Mouse (Mus musculus): Measurements from ENCODE around the gene Ltb4r1. TPM values are rescaled to one million over a fixed set of nuclear protein-coding genes. Genes with fewer than 3 reads are reported as not detected.

Gene Ltb4r1
- 2.6 and 3.0 TPM in 2 replicates for polyA plus RNA-seq (2011; ENCODE audit: insufficient read depth, insufficient read length, low read depth, missing spikeins)

DNA sequence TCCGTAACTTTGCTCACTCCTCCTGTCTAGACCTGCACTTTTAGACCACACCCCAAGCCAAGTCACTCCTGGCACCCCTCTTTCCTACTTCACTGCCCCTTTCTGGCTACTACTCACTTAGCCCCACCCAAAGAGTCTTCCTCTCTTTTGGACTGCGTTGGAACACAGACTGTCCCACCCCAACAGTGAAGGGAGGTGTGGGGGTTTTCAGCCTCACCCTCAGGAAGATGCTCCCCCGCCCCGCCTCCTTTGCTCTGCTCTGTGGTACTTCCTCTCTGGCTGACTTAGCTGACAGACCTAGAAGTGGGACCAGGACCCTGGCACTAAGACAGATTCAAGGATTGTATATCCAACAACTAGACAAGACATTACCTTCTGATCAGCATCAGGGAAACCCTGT is at the start of gene Ltb4r1:
TSS of gene Ltb4r1 (plus strand) at position 267 of the 400 bp plus-strand sequence.
- Histone ChIP-seq H3K27ac (ENCODE audit: insufficient read depth, low read length) (no peak within 1 kb of the TSS), H3K36me3 (ENCODE audit: control insufficient read depth, insufficient read depth, low read length, poor library complexity, severe bottlenecking) (no peaks in the 10 kb centered on the region), H3K9ac (ENCODE audit: low read depth, poor library complexity, severe bottlenecking) (no peak within 1 kb of the TSS), H3K27me3 (ENCODE audit: control insufficient read depth, insufficient read depth, low read length, poor library complexity, severe bottlenecking) (no peaks in the 10 kb centered on the region), H3K9me3 (replicated peaks; ENCODE audit: control insufficient read depth, insufficient read depth, low read length, poor library complexity, severe bottlenecking) (no peaks in the 10 kb centered on the region), H3K4me1 (ENCODE audit: control insufficient read depth, insufficient read depth, low read length) (peaks cover 3% of the 10 kb centered on the region), H3K4me3 (ENCODE audit: low read depth, low read length) (no peak within 1 kb of the TSS)
- TF ChIP-seq POLR2A (IDR thresholded peaks at IDR 0.05; ENCODE audit: insufficient read depth, low read length) (no peak), CTCF (IDR thresholded peaks at IDR 0.05; ENCODE audit: low read depth, low read length) (no peak), EP300 (IDR thresholded peaks at IDR 0.05; ENCODE audit: insufficient read depth, low read depth, low read length) (no peak)

DNA sequence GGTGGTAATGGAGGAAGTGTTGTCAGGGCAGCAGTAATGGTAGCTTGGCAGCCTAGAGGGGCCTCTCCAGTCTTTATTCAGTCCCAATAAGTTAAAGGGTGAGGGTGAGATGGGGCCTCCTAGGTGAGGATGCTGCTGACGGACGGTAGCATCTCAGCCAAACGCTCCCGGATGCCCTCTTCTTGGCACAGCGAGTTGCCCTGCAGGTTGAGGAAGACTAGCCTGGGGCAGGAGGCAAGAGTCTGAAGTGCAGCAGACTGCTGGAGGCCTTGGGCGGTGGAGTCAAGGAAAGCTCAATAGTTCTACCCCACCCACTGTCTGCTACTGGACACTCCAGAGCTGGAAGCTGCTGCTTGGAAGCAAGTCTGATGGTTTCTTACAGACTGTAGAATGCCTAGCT is 49.5 kb upstream of the Ltb4r1 start:
- Histone ChIP-seq H3K27ac (ENCODE audit: insufficient read depth, low read length) (no peak overlapping the region), H3K4me1 (ENCODE audit: control insufficient read depth, insufficient read depth, low read length) (peaks cover 4% of the 10 kb centered on the region), H3K9ac (ENCODE audit: low read depth, poor library complexity, severe bottlenecking) (no peak overlapping the region), H3K9me3 (replicated peaks; ENCODE audit: control insufficient read depth, insufficient read depth, low read length, poor library complexity, severe bottlenecking) (no peaks in the 10 kb centered on the region), H3K27me3 (ENCODE audit: control insufficient read depth, insufficient read depth, low read length, poor library complexity, severe bottlenecking) (no peaks in the 10 kb centered on the region), H3K36me3 (ENCODE audit: control insufficient read depth, insufficient read depth, low read length, poor library complexity, severe bottlenecking) (peaks cover 22% of the 10 kb centered on the region), H3K4me3 (ENCODE audit: low read depth, low read length) (no peak overlapping the region)
- TF ChIP-seq POLR2A (IDR thresholded peaks at IDR 0.05; ENCODE audit: insufficient read depth, low read length), result no peak
- no peak for TF ChIP-seq CTCF (IDR thresholded peaks at IDR 0.05; ENCODE audit: low read depth, low read length)
- TF ChIP-seq EP300 (IDR thresholded peaks at IDR 0.05; ENCODE audit: insufficient read depth, low read depth, low read length), result no peak

DNA sequence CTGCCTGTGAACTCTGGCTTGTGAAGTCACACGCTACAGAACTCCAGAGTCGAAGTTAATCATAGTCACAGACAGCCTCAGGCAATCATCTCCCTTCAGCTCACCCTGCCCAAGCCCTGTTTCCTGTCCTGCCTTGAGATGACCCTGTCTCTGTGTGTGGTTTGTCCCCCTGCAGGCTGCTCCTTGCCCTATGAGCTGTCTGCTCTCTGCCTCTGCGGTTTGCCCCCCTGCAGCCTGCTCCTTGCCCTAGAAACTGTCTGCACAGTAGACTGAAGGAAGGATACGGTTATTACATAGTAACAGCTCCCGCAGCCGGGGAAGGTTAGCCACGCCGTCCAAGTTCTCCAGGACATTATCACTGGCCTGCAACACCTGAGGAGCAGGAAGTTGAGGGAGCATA is 48.9 kb upstream of the Ltb4r1 start:
- H3K4me1 ChIP-seq (ENCODE audit: control insufficient read depth, insufficient read depth, low read length), result peaks cover 2% of the 10 kb centered on the region
- H3K4me3 ChIP-seq (ENCODE audit: low read depth, low read length), result no peak overlapping the region
- no peaks in the 10 kb centered on the region for H3K9me3 ChIP-seq (replicated peaks; ENCODE audit: control insufficient read depth, insufficient read depth, low read length, poor library complexity, severe bottlenecking)
- TF ChIP-seq CTCF (IDR thresholded peaks at IDR 0.05; ENCODE audit: low read depth, low read length) (no peak), POLR2A (IDR thresholded peaks at IDR 0.05; ENCODE audit: insufficient read depth, low read length) (no peak), EP300 (IDR thresholded peaks at IDR 0.05; ENCODE audit: insufficient read depth, low read depth, low read length) (no peak)
- H3K27ac ChIP-seq (ENCODE audit: insufficient read depth, low read length), result no peak overlapping the region
- no peaks in the 10 kb centered on the region for H3K27me3 ChIP-seq (ENCODE audit: control insufficient read depth, insufficient read depth, low read length, poor library complexity, severe bottlenecking)
- H3K9ac ChIP-seq (ENCODE audit: low read depth, poor library complexity, severe bottlenecking), result no peak overlapping the region
- peaks cover 22% of the 10 kb centered on the region for H3K36me3 ChIP-seq (ENCODE audit: control insufficient read depth, insufficient read depth, low read length, poor library complexity, severe bottlenecking)

DNA sequence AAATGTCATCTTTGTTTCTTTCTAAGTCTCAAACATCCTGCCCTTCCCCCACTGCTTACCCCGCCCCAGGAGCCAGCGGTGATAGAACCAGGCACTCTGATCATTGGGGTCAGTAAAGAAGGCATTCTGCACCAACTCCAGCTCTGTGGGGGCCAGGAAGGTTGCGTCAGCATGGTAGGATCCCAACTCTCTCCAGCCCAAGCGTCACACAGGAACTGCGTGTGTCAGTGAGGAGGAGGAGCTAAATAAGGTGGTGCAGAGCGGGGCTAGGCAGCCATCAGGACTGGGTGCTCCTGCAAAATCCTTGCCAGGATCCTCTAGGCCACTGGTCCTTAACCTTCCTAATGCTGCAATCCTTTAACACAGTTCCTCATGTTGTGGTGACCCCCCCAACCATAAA is 46.0 kb upstream of the Ltb4r1 start:
- Histone ChIP-seq H3K9me3 (replicated peaks; ENCODE audit: control insufficient read depth, insufficient read depth, low read length, poor library complexity, severe bottlenecking) (no peaks in the 10 kb centered on the region), H3K27ac (ENCODE audit: insufficient read depth, low read length) (no peak overlapping the region), H3K9ac (ENCODE audit: low read depth, poor library complexity, severe bottlenecking) (no peak overlapping the region), H3K36me3 (ENCODE audit: control insufficient read depth, insufficient read depth, low read length, poor library complexity, severe bottlenecking) (peaks cover 22% of the 10 kb centered on the region), H3K4me3 (ENCODE audit: low read depth, low read length) (peak overlapping the region; percentile 3), H3K27me3 (ENCODE audit: control insufficient read depth, insufficient read depth, low read length, poor library complexity, severe bottlenecking) (no peaks in the 10 kb centered on the region), H3K4me1 (ENCODE audit: control insufficient read depth, insufficient read depth, low read length) (no peaks in the 10 kb centered on the region)
- TF ChIP-seq POLR2A (IDR thresholded peaks at IDR 0.05; ENCODE audit: insufficient read depth, low read length), result no peak
- no peak for TF ChIP-seq CTCF (IDR thresholded peaks at IDR 0.05; ENCODE audit: low read depth, low read length)
- TF ChIP-seq EP300 (IDR thresholded peaks at IDR 0.05; ENCODE audit: insufficient read depth, low read depth, low read length), result no peak

DNA sequence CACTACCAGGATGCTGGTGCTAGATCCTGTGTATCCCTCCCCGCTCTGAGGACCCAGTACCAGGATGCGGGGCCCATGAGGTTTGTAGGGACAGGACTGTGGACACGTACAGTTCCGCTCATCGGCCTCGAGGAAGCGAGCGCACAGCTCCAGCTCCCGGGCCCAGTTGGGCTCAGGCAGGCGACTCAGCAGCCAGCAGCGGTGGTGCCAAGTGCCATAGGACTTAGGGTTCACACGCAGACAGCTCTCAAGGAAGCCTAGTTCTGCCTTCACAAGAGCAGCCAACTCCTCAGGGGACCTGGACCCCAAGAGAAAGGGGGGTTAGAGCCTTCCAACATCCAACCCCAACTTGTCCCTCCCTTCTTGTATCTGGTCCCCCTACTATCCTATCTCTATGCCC is 45.1 kb upstream of the Ltb4r1 start:
- Histone ChIP-seq H3K4me1 (ENCODE audit: control insufficient read depth, insufficient read depth, low read length) (no peaks in the 10 kb centered on the region), H3K4me3 (ENCODE audit: low read depth, low read length) (peak overlapping the region; percentile 35), H3K36me3 (ENCODE audit: control insufficient read depth, insufficient read depth, low read length, poor library complexity, severe bottlenecking) (peaks cover 22% of the 10 kb centered on the region), H3K27me3 (ENCODE audit: control insufficient read depth, insufficient read depth, low read length, poor library complexity, severe bottlenecking) (no peaks in the 10 kb centered on the region), H3K9ac (ENCODE audit: low read depth, poor library complexity, severe bottlenecking) (peak overlapping the region; percentile 40), H3K9me3 (replicated peaks; ENCODE audit: control insufficient read depth, insufficient read depth, low read length, poor library complexity, severe bottlenecking) (no peaks in the 10 kb centered on the region), H3K27ac (ENCODE audit: insufficient read depth, low read length) (no peak overlapping the region)
- TF ChIP-seq POLR2A (IDR thresholded peaks at IDR 0.05; ENCODE audit: insufficient read depth, low read length) (no peak), EP300 (IDR thresholded peaks at IDR 0.05; ENCODE audit: insufficient read depth, low read depth, low read length) (no peak)

DNA sequence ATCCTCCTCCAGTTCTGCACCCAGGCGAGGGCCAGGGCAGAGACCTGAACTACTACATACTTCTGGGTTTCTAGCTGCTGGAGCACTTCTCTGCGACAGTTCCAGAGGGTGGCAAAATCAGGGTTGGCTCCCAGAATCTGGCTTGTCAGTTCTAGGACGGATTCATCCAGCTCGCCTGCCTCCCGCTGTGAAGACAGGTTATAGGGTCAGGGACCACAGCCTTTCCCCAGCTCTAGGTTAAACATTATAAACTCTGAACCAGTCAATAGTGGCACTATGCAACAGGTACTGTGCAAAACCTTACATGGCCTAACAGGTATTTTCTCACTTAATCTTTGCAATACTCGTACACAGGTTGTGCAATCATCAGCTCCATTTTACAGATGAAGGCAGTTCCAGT is 44.7 kb upstream of the Ltb4r1 start:
- Histone ChIP-seq H3K9ac (ENCODE audit: low read depth, poor library complexity, severe bottlenecking) (peak overlapping the region; percentile 40), H3K4me3 (ENCODE audit: low read depth, low read length) (peak overlapping the region; percentile 10; the same call in 1 of the 2 replicates), H3K4me1 (ENCODE audit: control insufficient read depth, insufficient read depth, low read length) (no peaks in the 10 kb centered on the region), H3K36me3 (ENCODE audit: control insufficient read depth, insufficient read depth, low read length, poor library complexity, severe bottlenecking) (peaks cover 22% of the 10 kb centered on the region), H3K27ac (ENCODE audit: insufficient read depth, low read length) (no peak overlapping the region), H3K27me3 (ENCODE audit: control insufficient read depth, insufficient read depth, low read length, poor library complexity, severe bottlenecking) (no peaks in the 10 kb centered on the region), H3K9me3 (replicated peaks; ENCODE audit: control insufficient read depth, insufficient read depth, low read length, poor library complexity, severe bottlenecking) (no peaks in the 10 kb centered on the region)
- TF ChIP-seq CTCF (IDR thresholded peaks at IDR 0.05; ENCODE audit: low read depth, low read length) (no peak), POLR2A (IDR thresholded peaks at IDR 0.05; ENCODE audit: insufficient read depth, low read length) (no peak), EP300 (IDR thresholded peaks at IDR 0.05; ENCODE audit: insufficient read depth, low read depth, low read length) (no peak)
